Mouse (Mus musculus) gastrocnemius, postnatal 25 days (tissue): ENCODE measurements around the gene Cdipt. TPM values are rescaled to one million over a fixed set of nuclear protein-coding genes. Genes with fewer than 3 reads are reported as not detected.

ENCODE experiments used
- DNase-seq: peaks from one replicate; pipeline ENCODE4 v3.0.0; 2022
- total RNA-seq, 2 experiments: library from RNA; stranded (reverse); gene quantifications; 1 replicate in 1 of 2; 2 replicates in 1 of 2; pipeline ENCODE4 v1.2.3; 2021

The Cdipt gene
- total RNA-seq, 2 experiments from 2014 or later: 30.5 to 31.2 TPM

DNA sequence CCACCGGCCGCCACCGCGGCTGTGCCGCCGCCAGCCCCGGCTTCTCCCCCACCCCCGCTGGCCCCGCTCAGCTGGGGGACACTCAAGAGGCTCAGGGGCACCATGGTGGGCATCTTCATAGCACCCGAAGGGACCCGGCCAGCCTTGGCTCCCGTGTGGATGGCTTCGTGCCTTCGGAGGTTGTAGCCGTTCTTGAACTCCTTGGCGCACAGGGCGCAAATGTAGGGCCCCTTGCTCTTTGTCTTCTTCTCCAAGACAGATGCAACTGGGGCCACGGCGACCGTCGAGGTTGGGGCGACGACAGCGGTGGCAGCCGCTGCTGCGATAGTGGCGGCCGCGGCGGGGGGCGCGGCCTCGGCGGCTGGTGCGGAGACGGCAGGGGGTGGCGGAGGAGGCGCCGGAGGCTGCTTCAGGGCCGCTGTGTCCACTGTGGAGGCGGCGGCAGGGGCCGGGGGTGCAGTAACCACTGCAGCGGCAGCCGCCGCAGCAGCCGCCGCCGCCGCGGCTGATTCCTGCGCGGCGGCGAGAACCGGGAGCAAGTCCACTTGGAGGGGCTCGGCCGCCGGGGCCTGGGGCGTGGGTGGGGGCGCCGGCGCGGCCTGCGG, 49.9 kb downstream of the Cdipt start:
- peak; percentile 44 for DNase-seq

DNA sequence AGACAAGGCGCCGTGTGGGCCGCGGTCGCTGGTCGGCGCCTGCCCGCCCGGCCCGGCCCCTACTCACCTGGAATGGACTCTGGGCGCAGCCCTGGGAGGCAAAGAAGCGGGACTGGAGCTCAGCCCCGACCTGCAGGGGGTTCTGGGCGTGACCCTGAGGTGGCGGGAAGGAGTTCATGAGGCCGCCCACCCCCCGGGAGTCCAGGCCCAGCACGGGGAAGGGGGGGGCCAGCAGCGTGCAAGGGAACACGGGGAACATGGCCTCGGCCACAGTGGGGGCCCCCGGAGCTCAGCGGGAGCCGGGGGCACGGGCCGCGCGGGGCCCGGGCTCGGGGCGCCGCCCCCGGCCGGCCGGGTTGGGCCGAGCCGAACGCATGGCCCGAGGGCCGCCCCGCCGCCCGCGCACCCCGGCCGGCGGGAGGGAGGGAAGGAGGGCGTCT, 50.5 kb downstream of the Cdipt start:
- DNase-seq: peak; percentile 78

DNA sequence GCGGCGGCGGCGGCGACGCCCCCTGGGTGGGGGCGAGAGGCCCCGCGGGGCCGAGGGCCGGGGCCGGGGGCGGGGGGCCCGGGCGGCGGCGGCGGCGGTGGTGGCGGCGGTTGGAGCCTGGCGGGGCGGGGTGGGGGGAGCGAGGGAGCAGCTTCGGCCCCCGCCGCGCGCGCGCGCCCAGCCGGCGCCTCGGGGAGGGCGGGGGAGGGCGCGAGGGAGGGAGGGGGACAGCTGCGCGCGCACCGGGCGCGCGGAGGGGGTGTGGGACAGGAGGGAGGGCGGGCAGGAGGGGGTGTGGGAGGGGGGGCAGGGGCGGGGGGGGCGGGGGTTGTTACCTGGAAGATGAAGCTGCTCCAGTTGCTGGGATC, 50.9 kb downstream of the Cdipt start:
- no peak for DNase-seq

DNA sequence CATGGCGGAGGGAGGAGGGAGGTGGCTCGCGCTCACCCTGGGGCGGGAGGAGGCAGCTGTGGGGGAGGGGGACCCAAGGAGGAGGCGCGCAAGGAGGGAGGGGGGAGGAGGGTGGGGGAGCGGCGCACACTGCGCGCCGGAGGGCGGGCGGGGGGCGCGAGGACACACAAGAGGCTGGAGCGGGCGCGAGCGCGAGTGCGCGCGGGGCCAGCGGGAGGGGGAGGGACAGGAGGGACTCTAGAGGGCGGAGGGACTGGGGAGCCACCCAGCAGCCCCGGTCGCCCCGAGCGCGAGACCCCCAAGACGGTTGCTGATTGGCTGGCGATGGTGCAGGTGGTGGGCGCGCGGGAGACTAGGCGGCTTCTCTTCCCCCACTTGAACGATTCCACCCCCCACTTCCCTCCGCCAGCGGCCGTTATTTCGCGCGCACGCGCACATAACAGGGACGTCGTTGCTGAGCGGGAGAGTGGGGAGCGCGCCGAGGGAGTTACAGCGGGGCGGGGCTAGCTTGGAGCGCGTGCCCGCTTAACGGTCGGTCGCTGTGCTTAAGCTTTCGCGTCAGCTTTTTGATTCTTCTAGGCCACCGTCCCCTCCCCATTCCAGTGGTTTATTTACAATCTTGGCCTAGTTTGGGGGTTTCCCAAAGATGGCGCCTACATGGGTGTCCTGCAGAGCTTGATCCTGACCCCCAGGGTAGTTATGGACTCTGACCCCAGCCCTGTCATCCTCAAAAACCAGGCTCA, 51.4 kb downstream of the Cdipt start, which contains the start of gene Maz:
Gene Maz (minus strand): TSS at position 54 of the 743 bp plus-strand sequence.
- DNase-seq: peak; percentile 100

DNA sequence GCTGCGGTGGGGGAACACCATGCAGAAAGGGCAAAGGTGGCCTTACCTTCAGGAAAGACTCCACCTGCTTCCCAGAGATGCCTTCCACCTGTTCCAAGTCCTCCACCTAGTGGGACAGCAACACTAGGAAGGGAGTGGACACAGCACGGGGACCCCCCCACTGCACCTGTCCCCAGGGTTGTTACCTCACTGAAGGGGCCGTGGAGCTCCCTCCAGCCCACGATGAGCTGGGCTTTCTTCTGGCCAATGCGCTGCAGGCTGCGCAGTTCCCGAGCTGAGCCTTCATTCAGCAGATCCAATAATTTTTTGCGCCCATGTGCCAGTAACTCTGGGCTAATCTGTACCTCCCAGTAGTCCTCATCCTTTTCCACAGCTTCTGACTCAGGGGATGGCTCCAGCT, 52.2 kb downstream of the Cdipt start:
- DNase-seq: peak; percentile 51

Other genes starting within 250 kb of the Cdipt start
- 10 to 100 TPM; 21.4 to 23.8 TPM for gene Mapk3, start 216.3 kb upstream of the Cdipt start, total RNA-seq
- 1 to 10 TPM in 1 of 2 experiments, under 1 TPM in 1; 0.49 to 1.6 TPM for gene Gdpd3, start 209.6 kb upstream of the Cdipt start, total RNA-seq
- gene Ypel3, start 199.0 kb upstream of the Cdipt start, total RNA-seq: 10 to 100 TPM; 63.8 to 69.0 TPM
- under 1 TPM; 0.20 to 0.62 TPM for gene Tbx6, start 194.4 kb upstream of the Cdipt start, total RNA-seq
- 10 to 100 TPM; 21.7 to 26.8 TPM for gene Ppp4c, start 183.4 kb upstream of the Cdipt start, total RNA-seq
- 10 to 100 TPM; 50.5 to 55.3 TPM for gene Fam57b, start 178.2 kb upstream of the Cdipt start, total RNA-seq
- gene 4930451I11Rik, start 144.3 kb upstream of the Cdipt start, total RNA-seq: not detected
- not detected for gene Doc2a, start 128.5 kb upstream of the Cdipt start, total RNA-seq
- gene Hirip3, start 113.9 kb upstream of the Cdipt start, total RNA-seq: 1 to 10 TPM; 4.2 to 5.0 TPM
- gene Ino80e, start 113.5 kb upstream of the Cdipt start, total RNA-seq: 10 to 100 TPM; 11.2 to 11.8 TPM
- gene Taok2, start 91.2 kb upstream of the Cdipt start, total RNA-seq: 10 to 100 TPM; 20.3 to 26.4 TPM
- 1 to 10 TPM; 8.2 to 9.1 TPM for gene Tmem219, start 53.0 kb upstream of the Cdipt start, total RNA-seq
- gene Kctd13, start 47.0 kb upstream of the Cdipt start, total RNA-seq: 1 to 10 TPM; 1.8 to 2.2 TPM
- not detected for gene Asphd1, start 26.3 kb upstream of the Cdipt start, total RNA-seq
- gene Sez6l2, start 25.4 kb upstream of the Cdipt start, total RNA-seq: 1 to 10 TPM; 1.6 to 1.7 TPM
- gene Cdiptos, start 184 bp downstream of the Cdipt start, total RNA-seq: not detected
- gene Mvp, start 38.7 kb downstream of the Cdipt start, total RNA-seq: 10 to 100 TPM; 20.4 to 23.3 TPM
- gene Pagr1b, start 40.6 kb downstream of the Cdipt start, total RNA-seq: not detected
- gene Pagr1a, start 41.4 kb downstream of the Cdipt start, total RNA-seq: 1 to 10 TPM; 2.4 to 8.7 TPM
- 10 to 100 TPM; 15.9 to 17.5 TPM for gene Gm42742, start 45.2 kb downstream of the Cdipt start, total RNA-seq
- under 1 TPM; 0.77 to 0.86 TPM for gene Prrt2, start 45.3 kb downstream of the Cdipt start, total RNA-seq
- 10 to 100 TPM; 64.0 to 66.1 TPM for gene Maz, start 51.1 kb downstream of the Cdipt start, total RNA-seq
- 1 to 10 TPM; 1.8 to 2.3 TPM for gene Kif22, start 66.6 kb downstream of the Cdipt start, total RNA-seq
- not detected for gene Zg16, start 111.4 kb downstream of the Cdipt start, total RNA-seq
- under 1 TPM; 0.59 to 0.91 TPM for gene AI467606, start 115.4 kb downstream of the Cdipt start, total RNA-seq
- under 1 TPM; 0.43 to 0.51 TPM for gene Qprt, start 146.3 kb downstream of the Cdipt start, total RNA-seq
- gene Spn, start 161.9 kb downstream of the Cdipt start, total RNA-seq: under 1 TPM; 0.13 to 0.16 TPM
- gene Cd2bp2, start 220.1 kb downstream of the Cdipt start, total RNA-seq: 10 to 100 TPM; 26.2 to 28.2 TPM
- 10 to 100 TPM; 32.8 to 34.1 TPM for gene Tbc1d10b, start 232.6 kb downstream of the Cdipt start, total RNA-seq
- over 10,000 TPM; 49,123 to 49,891 TPM for gene Mylpf, start 233.0 kb downstream of the Cdipt start, total RNA-seq